Mouse (Mus musculus) neural tube, embryonic 14.5 days (tissue): ENCODE measurements around the gene Pxylp1. TPM values are rescaled to one million over a fixed set of nuclear protein-coding genes. Genes with fewer than 3 reads are reported as not detected.
A peak's percentile ranks its signal among the peaks of the same experiment; 100 is the strongest.
"Not testable (repeated sequence)": the region's sequence is repeated elsewhere in the genome, so short reads cannot be mapped to it uniquely, and the experiment has no call there.

Experiments
- ATAC-seq: fragments of 200-750 bp; cut with Nextera tagmentation; 2 replicates; pipeline ENCODE4 v1.8.0; 2017; ENCODE audit warnings: low read depth, mild to moderate bottlenecking, moderate TSS enrichment, moderate library complexity
- H3K27ac ChIP-seq: fragments of 300-500 bp; sonication (generic); 2 replicates; pipeline ENCODE4 v1.5.1; 2014; ENCODE audit warnings: low read depth, mild to moderate bottlenecking, control low read depth, low read length, moderate library complexity, mixed read lengths
- H3K27me3 ChIP-seq: fragments of 300-500 bp; sonication (generic); 2 replicates; pipeline ENCODE4 v1.6.1; 2014; ENCODE audit warnings: low read length; ENCODE audit not compliant: control insufficient read depth, insufficient read depth
- H3K36me3 ChIP-seq: fragments of 300-500 bp; sonication (generic); 2 replicates; pipeline ENCODE4 v1.6.1; 2014; ENCODE audit warnings: low read length, mixed read lengths; ENCODE audit not compliant: control insufficient read depth, insufficient read depth
- H3K4me1 ChIP-seq: fragments of 300-500 bp; sonication (generic); 2 replicates; pipeline ENCODE4 v1.6.1; 2014; ENCODE audit warnings: low read length; ENCODE audit not compliant: control insufficient read depth, insufficient read depth
- H3K4me2 ChIP-seq: fragments of 300-500 bp; sonication (generic); 2 replicates; pipeline ENCODE4 v1.6.1; 2014; ENCODE audit warnings: mild to moderate bottlenecking, low read depth, low read length, control low read depth
- H3K4me3 ChIP-seq: fragments of 300-500 bp; sonication (generic); 2 replicates; pipeline ENCODE4 v1.5.1; 2014; ENCODE audit warnings: low read depth, low read length, control low read depth, mixed read lengths
- H3K9ac ChIP-seq: fragments of 300-500 bp; sonication (generic); replicated peaks from 2 replicates; pipeline ENCODE4 v1.6.1; 2014; ENCODE audit warnings: low read depth, mild to moderate bottlenecking, control low read depth, low read length, mixed read lengths
- H3K9me3 ChIP-seq: fragments of 300-500 bp; sonication (generic); 2 replicates; pipeline ENCODE4 v1.6.1; 2016; ENCODE audit warnings: low read length; ENCODE audit not compliant: control insufficient read depth
- WGBS: fragments of 180-500 bp; shearing (Covaris S2); extraction: QIAGEN DNeasy Blood & Tissue Kit; methylation state at CpG from one replicate; pipeline ENCODE4 v1.1.7; 2014; 5-methylcytosine and 5-hydroxymethylcytosine counted together
- polyA plus RNA-seq: library from polyadenylated mRNA; unstranded; fragments of >200 nt; fragmentation: Nextera tagmentation; extraction: Ambion mirVana; gene quantifications from 2 replicates; pipeline ENCODE4 v1.2.1, GENCODE M21; 2014

Gene Pxylp1
- 29.5 and 30.3 TPM in 2 replicates for polyA plus RNA-seq

DNA sequence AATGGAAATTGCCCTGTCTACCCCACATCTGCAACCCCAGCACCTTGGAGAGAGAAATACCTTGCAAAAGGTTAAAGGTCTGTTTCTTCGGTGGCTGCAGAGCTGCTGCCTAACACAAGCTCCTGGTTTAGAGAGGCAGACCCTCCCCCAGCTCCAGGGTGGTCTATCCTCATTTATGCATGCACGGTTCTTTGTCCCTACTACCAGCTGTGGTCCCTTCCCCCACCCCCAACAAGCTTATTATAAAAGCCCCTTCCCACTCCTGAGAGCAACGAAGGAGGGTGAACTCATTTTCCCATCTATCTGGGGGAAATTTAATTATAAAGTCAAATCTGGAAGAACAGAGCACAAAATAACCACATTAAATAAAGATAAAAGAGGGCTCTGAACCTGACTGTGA lies at the start of gene Pxylp1:
Pxylp1 (minus strand) TSS at position 124 of the 400 bp plus-strand sequence.
- no peaks in the 10 kb centered on the region for H3K36me3 ChIP-seq
- H3K9me3 ChIP-seq = no peaks in the 10 kb centered on the region
- peak within 1 kb of the TSS; percentile 60 for H3K27ac ChIP-seq
- WGBS = 4% methylated on average over 3 of the region's 3 CpGs
- no peak for ATAC-seq
- H3K27me3 ChIP-seq = no peaks in the 10 kb centered on the region
- H3K4me2 ChIP-seq = no peak within 1 kb of the TSS
- H3K4me1 ChIP-seq = peaks cover 31% of the 10 kb centered on the region
- H3K4me3 ChIP-seq = no peak within 1 kb of the TSS
- H3K9ac ChIP-seq = no peak within 1 kb of the TSS

DNA sequence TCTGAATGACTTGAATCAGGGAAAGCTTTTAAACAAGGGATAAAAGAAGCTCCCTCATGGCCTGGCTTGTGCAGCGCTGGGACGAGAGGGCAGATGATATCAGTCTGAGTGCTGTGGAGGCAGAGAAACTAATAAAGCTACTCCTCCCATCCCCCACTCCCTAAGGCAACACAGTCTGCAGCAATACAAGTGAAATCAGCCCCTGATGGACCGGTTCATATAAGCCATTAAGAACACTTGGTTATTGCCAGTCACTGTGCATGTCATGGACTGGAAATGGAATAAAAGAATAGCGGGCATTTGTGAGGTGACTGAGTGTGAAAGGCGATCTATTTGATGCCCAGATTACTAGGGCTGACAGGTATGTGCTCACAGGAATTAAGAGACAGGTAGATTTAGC lies 46.4 kb upstream of the Pxylp1 start:
- 37% methylated on average over 5 of the region's 5 CpGs for WGBS
- no peak overlapping the region for H3K9ac ChIP-seq
- H3K4me3 ChIP-seq = no peak overlapping the region
- peaks cover 13% of the 10 kb centered on the region for H3K4me1 ChIP-seq
- no peaks in the 10 kb centered on the region for H3K27me3 ChIP-seq
- H3K4me2 ChIP-seq = no peak overlapping the region
- no peaks in the 10 kb centered on the region for H3K9me3 ChIP-seq
- peak overlapping the region; percentile 52 for H3K27ac ChIP-seq
- H3K36me3 ChIP-seq = 0 out of 2 replicates have a peak, but pooled peaks cover 3% of the 10 kb centered on the region
- peak; percentile 89 for ATAC-seq

DNA sequence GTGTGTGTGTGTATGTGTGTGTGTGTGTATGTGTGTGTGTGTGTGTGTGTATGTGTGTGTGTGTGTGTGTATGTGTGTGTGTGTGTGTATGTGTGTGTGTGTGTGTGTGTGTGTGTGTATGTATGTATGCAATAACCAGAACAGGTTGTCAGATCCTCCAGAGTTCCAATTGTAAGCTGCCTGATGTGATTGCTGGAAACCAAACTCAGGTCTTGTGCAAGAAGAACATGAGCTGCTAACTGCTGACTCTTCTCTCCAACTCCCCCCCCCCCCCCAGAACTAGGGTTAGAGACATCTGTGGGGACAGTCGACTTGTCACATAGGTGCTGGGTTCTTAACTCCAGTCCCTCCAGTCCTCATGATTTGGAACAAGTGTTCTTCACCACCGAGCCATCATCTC lies 44.0 kb upstream of the Pxylp1 start:
- peaks cover 13% of the 10 kb centered on the region for H3K4me1 ChIP-seq
- 92% methylated on average over 2 of the region's 2 CpGs for WGBS
- not testable (repeated sequence) for H3K36me3 ChIP-seq, H3K27me3 ChIP-seq, H3K4me3 ChIP-seq, H3K27ac ChIP-seq, ATAC-seq, H3K9ac ChIP-seq, H3K9me3 ChIP-seq, H3K4me2 ChIP-seq

GRCm38 (mm10) chr9:96935556-96936300 lies 43.3 kb upstream of the Pxylp1 start:
- H3K27ac ChIP-seq = no peak overlapping the region
- H3K4me3 ChIP-seq = no peak overlapping the region
- H3K36me3 ChIP-seq = no peaks in the 10 kb centered on the region
- no peak overlapping the region for H3K4me2 ChIP-seq
- H3K9ac ChIP-seq = no peak overlapping the region
- peaks cover 13% of the 10 kb centered on the region for H3K4me1 ChIP-seq
- ATAC-seq = no peak
- 67% methylated on average over 15 of the region's 15 CpGs for WGBS
- no peaks in the 10 kb centered on the region for H3K27me3 ChIP-seq
- H3K9me3 ChIP-seq = no peaks in the 10 kb centered on the region

GRCm38 (mm10) chr9:96934816-96935215 lies 42.3 kb upstream of the Pxylp1 start:
- H3K4me1 ChIP-seq = peaks cover 13% of the 10 kb centered on the region
- H3K9me3 ChIP-seq = no peaks in the 10 kb centered on the region
- no peaks in the 10 kb centered on the region for H3K36me3 ChIP-seq
- no peak overlapping the region for H3K4me3 ChIP-seq
- no peak for ATAC-seq
- no peak overlapping the region for H3K9ac ChIP-seq
- no peak overlapping the region for H3K4me2 ChIP-seq
- WGBS = 80% methylated on average over 3 of the region's 3 CpGs
- no peaks in the 10 kb centered on the region for H3K27me3 ChIP-seq
- no peak overlapping the region for H3K27ac ChIP-seq

- ATAC-seq = no peak
- Histone ChIP-seq H3K4me3 (no peak overlapping the region), H3K27ac (no peak overlapping the region), H3K9ac (no peak overlapping the region), H3K9me3 (no peaks in the 10 kb centered on the region), H3K4me1 (no peaks in the 10 kb centered on the region), H3K36me3 (no peaks in the 10 kb centered on the region), H3K4me2 (no peak overlapping the region), H3K27me3 (no peaks in the 10 kb centered on the region)
- 92% methylated on average over 8 of the region's 8 CpGs for WGBS
Measured at GRCm38 (mm10) chr9:96932751-96933150, 40.3 kb upstream of the Pxylp1 start.

GRCm38 (mm10) chr9:96923577-96924316 lies 31.3 kb upstream of the Pxylp1 start:
- H3K9ac ChIP-seq = no peak overlapping the region
- no peak overlapping the region for H3K4me3 ChIP-seq
- H3K9me3 ChIP-seq = no peaks in the 10 kb centered on the region; the same call in 1 of the 2 replicates
- WGBS = 78% methylated on average over 17 of the region's 17 CpGs
- H3K36me3 ChIP-seq = no peaks in the 10 kb centered on the region
- no peaks in the 10 kb centered on the region for H3K4me1 ChIP-seq
- ATAC-seq = no peak
- no peaks in the 10 kb centered on the region for H3K27me3 ChIP-seq
- no peak overlapping the region for H3K27ac ChIP-seq
- no peak overlapping the region for H3K4me2 ChIP-seq

DNA sequence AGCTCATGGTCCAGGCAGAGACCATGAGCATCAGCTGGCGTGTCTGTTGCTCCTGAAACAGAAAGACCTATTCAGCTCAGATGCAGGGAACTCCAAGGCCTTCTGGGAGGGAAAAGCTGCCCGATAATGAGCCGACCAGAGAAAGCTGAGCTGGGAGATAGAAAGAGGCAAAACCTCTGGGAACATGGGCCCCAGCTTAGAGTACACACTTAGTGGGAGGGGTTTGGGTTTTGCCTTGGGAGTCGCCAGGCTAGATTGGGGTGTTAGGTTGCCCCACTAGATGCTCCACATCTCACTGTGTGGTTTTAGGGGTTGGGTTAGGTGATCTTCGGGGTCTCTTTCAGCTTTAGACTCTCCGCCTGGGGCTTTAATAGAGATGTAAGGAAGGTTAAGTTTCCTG lies 30.6 kb upstream of the Pxylp1 start:
- 0 out of 2 replicates have a peak, but pooled peaks have one; percentile 38 for ATAC-seq
- Histone ChIP-seq H3K27ac (no peak overlapping the region), H3K9ac (no peak overlapping the region), H3K4me1 (no peaks in the 10 kb centered on the region), H3K36me3 (no peaks in the 10 kb centered on the region), H3K4me3 (no peak overlapping the region), H3K27me3 (no peaks in the 10 kb centered on the region), H3K9me3 (no peaks in the 10 kb centered on the region; the same call in 1 of the 2 replicates), H3K4me2 (no peak overlapping the region)
- whole genome bisulfite sequencing = 78% methylated on average over 6 of the region's 6 CpGs
